Mouse (Mus musculus) MEL (cell line): ENCODE data around the gene BC052040.

ENCODE experiments used
- CTCF ChIP-seq, 3 experiments: IDR thresholded peaks in 2 of 3; conservative IDR thresholded peaks in 1 of 3; 2 replicates each; pipeline ENCODE4 v1.5.1; 2011 to 2012; ENCODE audit warnings: low read length in 3 of 3, low read depth in 2 of 3, mild to moderate bottlenecking in 2 of 3, improper control_type of control experiment in 1 of 3, inconsistent platforms in 1 of 3, mixed read lengths in 1 of 3, moderate library complexity in 1 of 3; ENCODE audit not compliant: control insufficient read depth in 1 of 3, insufficient read depth in 1 of 3, poor library complexity in 1 of 3, severe bottlenecking in 1 of 3
- EP300 ChIP-seq, 2 experiments: IDR thresholded peaks; 2 replicates each; pipeline ENCODE4 v1.6.1; 2011; ENCODE audit warnings: improper control_type of control experiment in 2 of 2, low read length in 2 of 2, low read depth in 1 of 2, mild to moderate bottlenecking in 1 of 2
- JUND ChIP-seq: IDR thresholded peaks from 2 replicates; pipeline ENCODE4 v1.6.1; 2011; ENCODE audit warnings: low read depth, mild to moderate bottlenecking, improper control_type of control experiment, low read length
- KAT2A ChIP-seq: conservative IDR thresholded peaks from 2 replicates; pipeline ENCODE4 v1.6.1; 2012; ENCODE audit warnings: low read depth, low read length, improper control_type of control experiment, inconsistent platforms
- MAFK ChIP-seq: IDR thresholded peaks from 2 replicates; pipeline ENCODE4 v1.6.1; 2011; ENCODE audit warnings: low read depth, mild to moderate bottlenecking, low read length, improper control_type of control experiment, borderline replicate concordance
- MYB ChIP-seq: IDR thresholded peaks from 2 replicates; pipeline ENCODE4 v1.6.1; 2011; ENCODE audit warnings: mild to moderate bottlenecking, low read depth, low read length, improper control_type of control experiment
- POLR2A ChIP-seq, 2 experiments: IDR thresholded peaks; 2 replicates each; pipeline ENCODE4 v1.6.1; 2011 to 2012; ENCODE audit warnings: low read length in 2 of 2, mild to moderate bottlenecking in 2 of 2, control low read depth in 1 of 2, improper control_type of control experiment in 1 of 2, low read depth in 1 of 2, moderate library complexity in 1 of 2; ENCODE audit not compliant: control insufficient read depth in 1 of 2, insufficient read depth in 1 of 2, poor library complexity in 1 of 2
- POLR2AphosphoS2 ChIP-seq: IDR thresholded peaks from 2 replicates; pipeline ENCODE4 v1.6.1; 2011; ENCODE audit warnings: low read length, improper control_type of control experiment
- SMC3 ChIP-seq: IDR thresholded peaks from 2 replicates; pipeline ENCODE4 v1.6.1; 2011; ENCODE audit warnings: low read depth, low read length, improper control_type of control experiment
- TAL1 ChIP-seq: IDR thresholded peaks from 2 replicates; pipeline ENCODE4 v1.6.1; 2012; ENCODE audit warnings: mild to moderate bottlenecking, inconsistent platforms, low read length, moderate library complexity, mixed read lengths
- USF1 ChIP-seq: IDR thresholded peaks from 2 replicates; pipeline ENCODE4 v1.6.1; 2014; ENCODE audit warnings: low read depth, mild to moderate bottlenecking, inconsistent platforms, low read length, improper control_type of control experiment, moderate library complexity
- ZC3H11A ChIP-seq: IDR thresholded peaks from 2 replicates; pipeline ENCODE4 v1.6.1; 2012; ENCODE audit warnings: low read depth, mild to moderate bottlenecking, inconsistent platforms, low read length, improper control_type of control experiment
- ZKSCAN1 ChIP-seq: IDR thresholded peaks from 2 replicates; pipeline ENCODE4 v1.6.1; 2012; ENCODE audit warnings: low read depth, mild to moderate bottlenecking, inconsistent platforms, low read length, improper control_type of control experiment, moderate library complexity
- ZNF384 ChIP-seq: IDR thresholded peaks from 2 replicates; pipeline ENCODE4 v1.6.1; 2012; ENCODE audit warnings: low read depth, mild to moderate bottlenecking, inconsistent platforms, low read length, improper control_type of control experiment

DNA sequence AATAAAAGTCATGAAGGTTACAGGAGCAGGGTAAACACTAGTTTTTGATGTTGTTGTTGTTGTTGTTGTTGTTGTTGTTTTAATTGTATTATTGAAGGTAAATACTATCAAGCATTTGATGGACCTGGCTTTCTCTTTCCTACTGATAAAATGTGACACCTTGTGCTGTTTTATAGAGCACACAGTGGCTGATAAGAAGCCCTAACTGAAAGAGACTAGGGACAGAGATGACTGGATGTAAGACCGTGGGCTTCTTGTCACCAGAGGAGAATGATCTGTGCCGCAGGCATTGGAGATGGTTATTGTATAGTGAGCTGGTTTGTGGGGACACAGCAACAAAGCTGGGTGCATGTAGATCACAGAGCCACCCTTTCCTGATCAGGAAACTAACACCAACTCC is 9.1 kb downstream of the BC052040 start:
- no peak for TF ChIP-seq ZC3H11A
- TF ChIP-seq EP300 (IDR thresholded peaks at IDR 0.05; ENCODE audit: low read depth in 1 of 2, low read length in 2 of 2) = peak; percentile 24 to 35; a peak in 2 of 4 replicates
- TF ChIP-seq CTCF (IDR thresholded peaks at IDR 0.05 in 2 of 3, conservative IDR thresholded peaks at IDR 0.05 in 1 of 3; ENCODE audit: control insufficient read depth in 1 of 3, insufficient read depth in 1 of 3, low read depth in 2 of 3, low read length in 3 of 3, poor library complexity in 1 of 3, severe bottlenecking in 1 of 3) = no peak
- no peak for TF ChIP-seq ZNF384
- no peak for TF ChIP-seq MAFK
- no peak for TF ChIP-seq ZKSCAN1
- no peak for TF ChIP-seq POLR2A (IDR thresholded peaks at IDR 0.05; ENCODE audit: control insufficient read depth in 1 of 2, insufficient read depth in 1 of 2, low read depth in 1 of 2, low read length in 2 of 2, poor library complexity in 1 of 2)
- TF ChIP-seq KAT2A = no peak
- no peak for TF ChIP-seq USF1
- no peak for TF ChIP-seq MYB
- no peak for TF ChIP-seq TAL1
- no peak for TF ChIP-seq POLR2AphosphoS2
- no peak for TF ChIP-seq SMC3
- TF ChIP-seq JUND = no peak
